Mouse (Mus musculus): ENCODE results near the gene Cyp2d22.
A peak's percentile ranks its signal among the peaks of the same experiment; 100 is the strongest.

Gene Cyp2d22

DNA sequence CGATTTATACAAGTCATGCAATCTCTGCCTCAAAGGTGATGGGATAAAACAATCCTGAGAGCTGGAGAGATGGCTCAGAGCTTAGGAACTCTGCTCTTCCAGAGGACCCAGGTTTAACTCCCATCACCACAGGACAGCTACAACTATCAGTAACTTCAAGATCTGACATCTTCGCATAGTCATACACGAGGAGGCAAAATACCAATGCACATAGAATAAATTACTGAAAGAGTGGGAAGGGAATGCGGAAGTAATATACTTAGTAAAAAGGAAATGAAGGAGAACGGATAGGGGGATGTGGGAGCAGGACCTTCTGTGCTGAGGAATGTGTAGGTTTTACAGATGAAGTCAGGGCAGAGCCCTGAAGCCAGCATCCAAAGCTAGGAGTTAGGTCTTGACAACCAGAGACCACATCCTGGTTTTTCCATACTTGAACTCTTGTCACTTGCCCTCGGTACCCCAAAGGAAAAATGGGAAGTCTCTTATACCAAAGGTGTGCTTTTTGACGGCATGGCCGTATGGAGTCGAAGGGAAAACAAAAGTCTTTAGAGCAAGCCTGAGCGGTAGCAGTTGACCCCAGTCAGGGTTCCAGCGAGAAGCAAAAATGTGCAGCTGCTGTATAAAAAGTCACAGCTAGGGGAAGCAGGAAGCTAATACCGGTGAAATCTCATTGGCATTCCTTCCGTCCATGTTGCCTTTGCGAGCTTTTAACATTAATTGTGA lies 33.3 kb downstream of the Cyp2d22 start:
- DNase-seq (ENCODE audit: low read depth, low spot score), result no peak

GRCm38 (mm10) chr15:82345820-82346470 lies 34.1 kb downstream of the Cyp2d22 start:
- peak; percentile 99 for DNase-seq (ENCODE audit: low read depth, low spot score)

GRCm38 (mm10) chr15:82344971-82345370 lies 35.1 kb downstream of the Cyp2d22 start:
- DNase-seq (ENCODE audit: low read depth, low spot score), result no peak

DNA sequence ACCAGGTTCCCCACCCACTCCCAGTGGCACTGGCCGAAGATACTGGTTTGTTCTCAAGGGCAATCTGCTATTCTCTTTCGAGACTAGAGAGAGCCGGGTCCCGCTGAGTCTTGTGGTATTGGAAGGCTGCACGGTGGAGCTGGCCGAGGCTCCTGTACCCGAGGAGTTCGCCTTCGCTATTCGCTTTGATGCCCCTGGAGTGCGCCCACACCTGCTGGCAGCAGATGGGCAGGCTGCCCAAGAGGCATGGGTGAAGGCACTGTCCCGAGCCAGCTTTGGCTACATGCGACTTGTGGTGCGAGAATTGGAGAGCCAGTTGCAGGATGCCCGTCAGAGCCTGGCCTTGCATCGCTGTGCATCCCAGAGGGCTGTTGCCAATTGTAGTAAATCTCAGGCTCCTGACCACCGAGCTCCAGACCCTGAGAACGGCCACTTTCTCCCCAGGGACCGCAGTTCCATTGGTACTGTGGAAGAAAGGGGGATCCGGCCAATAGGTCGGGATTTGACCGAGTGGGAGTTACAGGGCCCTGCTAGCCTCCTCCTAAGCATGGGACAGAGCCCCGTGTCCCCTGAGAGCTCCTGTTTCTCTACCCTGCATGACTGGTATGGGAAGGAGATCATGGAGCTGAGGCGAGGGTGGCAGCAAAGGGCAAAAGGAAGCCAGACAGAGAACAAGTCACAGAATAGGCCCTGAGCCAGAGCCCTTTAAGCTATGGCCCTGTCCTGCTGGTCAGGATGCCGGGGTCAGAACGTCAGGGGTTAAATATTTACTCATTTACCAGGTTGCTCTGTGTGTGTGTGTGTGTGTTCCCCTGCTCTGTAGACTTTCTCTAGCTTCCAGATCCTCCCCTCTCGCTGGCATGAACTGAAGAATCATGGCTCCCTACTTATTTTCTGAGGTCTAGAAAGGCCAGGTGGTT lies 36.4 kb downstream of the Cyp2d22 start:
- DNase-seq (ENCODE audit: low read depth, low spot score), result no peak

- DNase-seq (ENCODE audit: low read depth, low spot score), result no peak
Observed at GRCm38 (mm10) chr15:82342543-82342935, 37.5 kb downstream of the Cyp2d22 start.

DNA sequence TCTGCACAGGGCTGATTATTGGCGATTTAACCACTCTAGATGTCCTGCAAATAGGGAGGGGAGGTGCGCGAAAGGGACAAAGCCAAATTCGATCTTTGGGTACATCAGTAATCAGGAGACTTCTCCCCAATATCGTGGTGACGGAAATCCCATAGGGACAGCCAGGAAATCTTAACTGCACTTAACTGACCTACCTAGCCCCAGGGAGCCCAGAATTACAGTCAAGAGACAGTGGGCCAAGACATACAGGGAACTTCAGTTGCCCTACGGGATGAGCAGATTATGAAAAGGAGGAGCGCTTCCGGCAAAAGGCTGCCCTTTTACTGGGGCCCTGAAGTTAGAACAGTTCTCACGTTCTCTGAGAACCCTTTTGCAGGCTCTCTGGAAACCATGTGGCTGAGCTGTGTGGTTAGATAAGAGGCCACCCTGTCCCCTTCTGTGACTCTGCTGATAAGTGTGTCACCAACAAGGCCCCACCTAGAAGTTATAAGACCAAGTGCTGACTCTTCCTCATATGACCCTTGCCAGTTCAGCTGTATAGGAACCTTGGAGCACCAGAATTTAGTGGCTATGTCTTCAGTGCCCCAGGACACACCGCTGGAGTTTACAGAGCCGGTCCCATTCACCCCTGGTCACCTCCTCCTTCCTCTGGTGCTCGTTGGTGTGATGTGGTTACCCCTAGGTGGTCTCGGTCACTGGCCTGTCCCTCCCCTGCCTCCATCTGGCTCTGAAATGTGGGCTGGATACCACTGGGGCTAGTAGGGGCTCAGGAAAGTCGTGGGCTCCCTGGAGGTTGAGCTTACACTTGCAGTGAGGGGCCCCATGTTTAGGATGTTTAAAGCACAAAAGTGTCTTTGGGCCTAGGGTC lies 38.2 kb downstream of the Cyp2d22 start:
- DNase-seq (ENCODE audit: low read depth, low spot score), result no peak

DNA sequence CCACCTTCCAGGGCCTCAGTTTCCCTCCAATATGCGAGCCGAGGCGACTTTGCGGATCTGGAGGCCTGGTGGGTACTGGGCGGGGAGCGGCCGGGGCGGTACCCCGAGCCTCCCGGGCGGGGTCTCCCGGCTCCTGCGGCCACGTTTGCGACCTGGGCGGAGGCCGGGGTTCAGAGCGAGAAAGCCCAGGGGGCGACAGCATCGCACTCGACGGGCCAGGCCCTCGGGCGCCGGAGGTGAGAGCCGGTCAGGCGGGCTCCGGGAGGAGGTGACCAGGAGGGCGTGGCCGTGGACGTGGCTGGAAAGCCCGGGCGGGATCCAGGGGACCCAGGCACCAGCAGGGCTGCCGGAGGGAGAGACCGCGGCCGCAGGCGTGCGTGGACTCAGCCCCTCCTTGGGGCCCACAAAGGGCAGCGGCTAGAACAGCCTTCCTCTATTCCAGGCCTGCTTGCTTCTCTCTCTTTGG lies 39.0 kb downstream of the Cyp2d22 start:
- DNase-seq (ENCODE audit: low read depth, low spot score), result no peak

- no peak for DNase-seq (ENCODE audit: low read depth, low spot score)
Observed at GRCm38 (mm10) chr15:82340414-82341035, 39.5 kb downstream of the Cyp2d22 start.

DNA sequence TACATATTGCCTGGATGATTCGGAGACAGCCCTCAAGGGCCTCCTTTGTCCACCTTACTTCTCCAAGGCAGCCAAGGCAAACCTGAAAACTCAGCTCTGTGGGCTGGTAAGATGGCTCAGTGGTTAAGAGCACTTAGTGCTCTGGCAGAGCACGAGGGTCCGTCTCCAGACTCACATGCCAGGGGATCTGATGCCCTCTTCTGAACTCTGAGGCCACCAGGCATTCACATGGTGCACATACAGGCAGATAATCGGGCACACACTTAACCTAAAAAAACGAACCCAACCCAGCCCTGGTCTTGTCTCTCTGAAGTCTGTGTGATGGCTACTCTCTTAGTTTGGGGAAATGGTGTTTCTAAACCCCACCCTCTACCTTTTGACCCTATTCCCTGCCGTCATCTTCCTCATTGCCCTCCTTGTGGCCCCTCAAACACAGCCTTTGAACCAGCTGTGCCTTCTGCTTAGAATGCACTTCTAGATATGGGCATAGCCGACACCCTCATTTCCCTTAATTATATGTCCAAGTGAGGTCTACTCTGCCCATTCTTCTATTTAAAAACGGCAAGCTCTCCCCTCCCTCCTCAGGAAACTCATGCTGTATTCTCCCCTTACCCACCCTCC lies 40.3 kb downstream of the Cyp2d22 start:
- no peak for DNase-seq (ENCODE audit: low read depth, low spot score)

DNA sequence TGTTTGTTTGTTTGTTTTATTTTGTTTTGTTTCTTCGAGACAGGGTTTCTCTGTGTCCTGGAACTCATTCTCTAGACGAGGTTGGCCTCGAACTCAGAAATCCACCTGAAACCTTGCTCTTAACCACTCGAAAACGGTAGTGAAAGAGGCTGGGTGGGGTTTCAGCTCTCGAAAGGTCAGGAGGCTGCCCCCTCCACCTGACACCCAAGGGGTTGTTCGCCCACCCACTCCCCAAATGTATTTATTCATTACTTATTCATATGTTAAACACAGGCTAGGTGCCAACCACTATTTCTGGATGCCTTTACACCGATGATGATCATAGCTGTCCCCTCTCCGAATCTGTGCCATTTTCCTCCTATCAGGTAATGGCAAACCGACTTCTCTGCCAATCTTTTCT lies 40.9 kb downstream of the Cyp2d22 start:
- DNase-seq (ENCODE audit: low read depth, low spot score), result no peak

DNA sequence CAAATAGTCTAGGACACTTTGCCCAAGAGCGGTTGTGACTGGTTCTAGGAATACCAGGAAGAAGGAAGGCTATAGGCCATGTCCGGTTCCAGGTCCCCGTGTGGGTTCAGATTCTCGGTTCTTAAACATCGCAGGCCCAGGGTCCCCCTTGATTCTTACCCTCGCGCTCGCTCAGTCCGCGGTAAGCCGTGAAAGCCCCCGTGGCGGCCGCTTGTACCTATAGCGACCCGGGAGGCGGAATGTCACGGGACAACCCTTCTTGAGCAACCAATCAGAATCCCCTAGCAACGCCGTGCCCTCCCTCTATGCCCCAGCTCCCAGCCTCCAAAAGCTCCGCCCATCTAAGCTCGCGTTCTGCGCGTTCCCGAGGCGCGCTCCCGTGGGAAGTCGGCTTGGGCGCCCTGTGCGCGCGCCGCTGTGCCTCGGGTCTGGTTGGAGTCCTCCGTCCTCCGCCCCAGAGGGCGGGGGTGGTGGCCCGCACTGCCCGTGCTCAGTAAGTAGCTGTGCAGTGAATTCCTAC lies 41.4 kb downstream of the Cyp2d22 start, which contains the start of the genes Naga, Pheta2 and Smdt1:
TSS of gene Naga (minus strand) at position 333 of the 520 bp plus-strand sequence.
TSS of gene Pheta2 (plus strand) at position 350 of the 520 bp plus-strand sequence.
TSS of gene Smdt1 (plus strand) at position 367 of the 520 bp plus-strand sequence.
- DNase-seq (ENCODE audit: low read depth, low spot score), result peak; percentile 97

DNA sequence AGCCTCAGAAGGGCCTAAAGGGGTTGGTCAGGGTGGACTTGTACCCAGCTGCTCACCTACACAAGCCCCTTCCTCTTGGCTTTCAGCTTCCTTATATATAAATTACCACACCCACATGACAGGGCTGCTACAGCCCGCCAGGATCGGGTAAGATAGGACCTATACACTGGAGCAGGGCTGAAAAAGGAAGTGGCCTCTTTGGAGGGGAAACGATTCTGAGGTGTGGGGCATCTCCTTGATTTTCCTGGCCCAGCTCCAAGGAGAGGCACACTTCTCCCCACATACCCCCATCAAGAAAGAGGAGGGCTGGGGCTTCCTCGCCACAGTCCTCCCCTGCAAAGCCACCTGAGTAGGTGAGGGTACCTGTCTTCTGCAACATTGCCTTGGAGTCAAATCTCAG lies 42.2 kb downstream of the Cyp2d22 start:
- DNase-seq (ENCODE audit: low read depth, low spot score), result no peak

DNA sequence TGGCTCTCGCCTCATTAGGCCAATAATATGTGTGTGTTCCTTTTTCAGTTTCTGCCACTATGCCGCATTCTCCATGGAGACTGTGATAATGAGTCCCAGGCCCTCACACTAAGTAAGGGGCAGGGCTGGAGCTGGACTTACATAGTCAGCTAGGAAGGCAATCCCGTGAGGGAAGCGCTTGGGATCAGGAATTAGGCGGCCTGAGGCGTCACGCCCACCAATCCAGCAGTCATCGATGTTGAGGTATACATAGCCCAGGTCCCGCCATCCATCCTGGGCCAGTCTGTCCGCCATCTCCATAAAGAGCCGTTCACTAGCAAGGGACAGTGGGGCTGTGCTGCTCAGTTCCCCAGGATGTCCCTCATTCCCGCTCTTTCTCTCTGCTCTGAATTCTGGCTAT lies 43.4 kb downstream of the Cyp2d22 start:
- DNase-seq (ENCODE audit: low read depth, low spot score), result no peak

DNA sequence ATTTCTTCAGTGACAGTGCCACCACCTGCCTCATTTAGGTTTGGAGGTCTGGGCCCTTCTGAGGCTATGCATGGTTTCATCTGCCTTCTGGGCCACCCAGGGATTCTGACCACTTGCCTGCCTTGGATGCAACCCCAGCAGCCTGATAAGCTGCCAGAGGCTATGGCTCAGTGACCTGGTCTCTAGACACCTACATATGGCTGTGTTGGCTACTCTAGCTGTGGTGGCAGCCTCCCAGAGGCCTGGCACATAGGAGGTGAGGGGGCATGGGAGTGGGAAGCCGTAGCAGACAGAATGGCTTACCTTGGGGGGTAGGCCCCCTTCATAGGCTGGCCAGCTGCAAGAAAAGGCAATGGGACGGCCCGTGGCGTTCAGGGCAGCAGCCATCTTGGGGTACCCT lies 44.9 kb downstream of the Cyp2d22 start:
- DNase-seq (ENCODE audit: low read depth, low spot score), result no peak

DNA sequence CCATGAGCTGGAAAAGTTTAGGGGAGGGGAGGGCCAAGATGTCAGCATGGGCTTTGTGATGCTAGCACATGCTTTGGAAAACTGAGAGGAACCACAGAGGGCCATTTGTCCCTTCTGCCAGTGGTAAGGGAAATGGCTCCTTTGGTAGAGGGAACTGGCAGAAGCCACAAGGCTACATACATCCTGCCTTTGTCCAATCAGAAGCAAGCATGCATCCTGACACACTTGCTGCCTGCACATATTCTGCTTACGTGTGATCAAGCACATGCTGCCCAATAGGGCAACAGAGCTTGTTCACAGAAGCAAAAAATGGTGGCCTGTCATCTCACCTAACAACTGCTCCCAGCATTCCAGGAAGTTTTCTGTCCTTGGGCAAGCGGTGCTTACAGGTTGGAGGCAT lies 54.7 kb downstream of the Cyp2d22 start:
- no peak for DNase-seq (ENCODE audit: low read depth, low spot score)

- no peak for DNase-seq (ENCODE audit: low read depth, low spot score)
Observed at GRCm38 (mm10) chr15:82322195-82322594, 57.9 kb downstream of the Cyp2d22 start.

All from mesoderm, embryonic 11.5 days (tissue).